Mouse (Mus musculus) ovary, postnatal 10 days (tissue): ENCODE data around the gene Arel1.

Experiments
- DNase-seq: peaks from one replicate; pipeline ENCODE4 v3.0.0; 2022; ENCODE audit warnings: low spot score

Arel1 gene

DNA sequence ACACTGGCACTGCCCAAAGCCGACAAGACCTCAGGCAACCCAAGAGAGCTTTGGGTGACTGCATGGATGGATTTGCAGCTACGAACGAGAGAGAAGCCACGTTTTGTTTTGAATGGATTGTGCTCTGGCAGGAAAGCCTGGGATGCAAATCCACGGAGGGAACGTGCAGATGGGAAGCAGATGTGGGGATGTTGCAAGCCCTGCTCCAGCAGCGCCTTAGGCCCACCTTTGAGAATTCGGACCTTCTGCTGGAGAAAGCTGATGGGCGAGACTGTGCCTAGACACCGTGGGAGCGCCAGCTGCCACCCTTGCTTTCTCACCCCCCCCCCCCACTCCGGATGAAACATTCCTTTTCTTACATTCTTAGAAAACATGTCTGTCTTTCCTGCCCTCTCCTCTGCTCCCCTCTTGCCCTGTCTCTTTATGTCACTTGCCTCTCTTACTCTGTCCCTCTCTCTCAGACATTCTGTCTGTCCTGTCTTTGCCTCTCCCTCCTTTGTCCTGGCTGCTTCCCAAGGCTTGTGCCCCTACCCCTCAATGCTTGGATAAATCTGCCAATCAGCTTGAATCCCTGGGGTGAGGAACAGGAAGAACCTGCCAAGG is 63.6 kb downstream of the Arel1 start:
- no peak for DNase-seq

- no peak for DNase-seq
Observed at GRCm38 (mm10) chr12:84904399-84904798, 66.3 kb downstream of the Arel1 start.

DNA sequence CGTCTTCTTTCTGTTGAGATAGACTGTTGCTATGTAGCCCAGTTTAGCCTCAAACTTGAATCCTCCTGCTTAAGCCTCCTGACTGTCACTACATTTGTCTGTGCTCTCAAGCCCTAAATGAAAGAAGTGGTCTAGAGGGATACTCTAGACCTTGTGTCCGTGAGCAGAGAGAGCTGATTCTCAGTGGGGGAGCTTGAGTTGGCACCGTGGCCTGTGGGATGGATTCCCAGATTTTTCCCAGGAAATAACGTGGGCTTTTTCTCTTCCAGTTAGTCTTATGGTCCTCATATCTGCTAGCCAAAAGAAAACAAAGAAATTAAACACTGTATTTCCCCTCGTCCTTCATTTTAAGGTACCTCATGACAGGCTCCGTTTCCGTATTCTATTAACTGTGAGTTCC is 70.4 kb downstream of the Arel1 start:
- DNase-seq: no peak

DNA sequence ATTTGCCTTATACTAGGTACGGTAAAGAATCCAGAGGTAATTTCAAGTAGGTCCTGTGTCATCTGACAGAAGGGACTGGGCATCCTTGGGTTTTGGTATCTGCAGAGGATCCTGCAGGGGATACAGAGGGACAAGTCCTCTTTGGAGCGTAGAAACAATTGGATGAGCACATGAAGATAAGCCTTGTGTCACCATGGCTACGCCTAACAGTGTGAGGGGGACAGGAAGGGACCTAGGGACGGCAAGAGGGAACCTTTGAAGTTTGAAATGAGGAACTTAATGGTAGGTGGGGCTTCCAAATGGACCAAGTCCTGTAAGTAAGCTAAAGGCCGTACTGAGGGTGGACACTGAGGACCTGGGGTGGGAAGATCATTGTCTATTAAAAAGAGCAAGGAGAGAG is 73.4 kb downstream of the Arel1 start:
- no peak for DNase-seq

DNA sequence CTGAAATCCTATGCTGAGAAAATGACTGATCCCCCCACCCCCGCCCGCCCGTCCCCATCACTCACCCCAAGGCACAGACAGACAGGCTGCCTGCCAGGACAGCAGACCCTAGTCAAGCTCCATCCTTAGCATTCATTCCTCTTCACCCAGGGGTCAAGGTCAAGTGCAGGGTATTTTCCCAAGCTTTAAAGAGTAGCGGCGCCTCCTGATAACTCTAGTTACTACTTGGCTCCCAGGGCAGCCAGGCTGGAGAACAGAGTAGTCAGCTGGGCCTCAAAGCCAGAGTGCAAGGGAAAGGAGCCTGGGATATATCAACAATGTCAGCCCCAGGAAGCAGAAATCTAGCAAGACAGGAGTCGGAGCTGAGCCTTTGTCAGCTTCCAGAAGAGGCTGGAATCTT is 74.5 kb downstream of the Arel1 start:
- DNase-seq: no peak

DNA sequence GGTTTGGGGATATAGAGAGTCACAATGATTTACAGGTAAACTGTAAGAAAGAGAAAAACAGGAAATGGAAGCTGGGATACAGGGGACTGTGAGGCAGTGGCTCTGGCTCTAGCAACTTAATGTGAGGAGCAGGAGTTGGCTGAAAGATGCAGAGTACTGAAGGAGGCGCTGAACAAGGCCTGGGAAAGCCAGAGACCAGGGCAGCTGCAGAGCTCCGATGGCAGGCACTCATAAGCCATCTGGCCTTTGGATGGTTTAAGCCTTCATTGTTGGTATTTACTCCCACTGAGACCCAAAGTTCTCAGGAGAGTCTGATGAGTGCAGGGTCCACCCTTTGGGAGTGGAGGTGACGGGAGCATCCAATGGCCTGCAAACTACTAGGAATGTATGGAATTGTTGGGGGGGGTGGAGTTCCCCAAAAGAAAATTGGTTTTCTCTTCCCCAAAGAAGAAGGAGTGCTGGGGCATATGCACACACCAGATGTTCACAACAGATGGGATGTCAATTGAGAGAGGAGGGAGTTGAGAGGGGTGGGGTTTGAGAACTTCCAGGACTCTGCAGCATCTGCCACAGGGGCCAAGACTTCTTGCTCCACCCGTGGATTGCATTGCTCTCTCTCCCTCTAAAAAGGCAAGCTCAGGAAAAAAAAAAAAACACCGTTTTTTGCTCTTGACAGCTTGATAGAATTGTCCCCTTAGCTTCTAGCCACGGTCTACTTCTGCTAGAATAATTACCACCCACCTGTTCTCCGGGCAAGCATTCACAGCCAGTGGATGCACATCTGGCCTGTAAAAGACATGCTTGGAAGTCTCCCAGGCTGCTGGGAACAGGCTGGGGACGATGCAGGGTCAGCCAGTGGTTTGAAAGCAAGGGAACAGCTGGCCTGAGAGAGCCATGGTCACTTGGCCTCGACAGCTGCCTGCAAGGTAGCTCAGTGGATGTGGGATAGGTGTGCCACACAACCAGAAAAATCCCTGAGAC is 76.8 kb downstream of the Arel1 start:
- no peak for DNase-seq

GRCm38 (mm10) chr12:84890289-84890688 is 80.4 kb downstream of the Arel1 start:
- DNase-seq: no peak

DNA sequence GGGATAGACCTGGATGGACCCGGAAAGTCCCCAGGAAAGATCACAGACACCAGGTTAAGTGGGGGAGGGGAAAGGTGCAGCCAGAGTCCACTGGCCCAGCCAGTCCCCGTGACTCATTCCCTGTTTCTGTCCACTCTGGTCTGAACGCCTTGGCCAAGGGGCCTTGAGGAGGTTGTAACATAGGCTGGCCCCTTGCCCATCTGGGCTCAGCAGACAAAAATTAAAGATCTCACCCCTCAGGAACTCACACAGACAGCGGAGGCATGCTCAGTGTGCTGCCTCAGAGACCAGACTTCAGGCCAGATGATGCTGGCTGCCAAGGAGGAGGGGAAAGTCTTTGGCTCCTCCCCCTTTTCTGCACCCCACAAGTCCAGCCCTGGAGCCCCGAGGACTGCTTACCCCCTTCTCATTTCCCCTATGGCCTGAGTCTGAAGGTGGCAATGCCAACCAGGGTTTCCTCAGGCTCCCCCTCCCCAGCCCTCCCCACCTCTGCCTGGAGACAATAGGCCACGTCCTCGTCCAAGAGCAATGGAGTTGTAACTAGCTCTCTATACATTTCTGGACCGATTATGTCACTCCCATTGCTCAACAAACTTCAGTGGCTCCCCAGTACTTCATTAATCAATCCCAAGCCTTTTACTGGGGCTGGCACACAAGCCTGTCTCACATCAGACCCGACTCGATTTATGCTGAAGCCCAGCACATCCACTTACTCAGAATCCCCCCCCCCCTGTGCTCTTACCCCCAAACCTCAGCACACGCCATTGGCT is 85.4 kb downstream of the Arel1 start:
- DNase-seq: no peak

DNA sequence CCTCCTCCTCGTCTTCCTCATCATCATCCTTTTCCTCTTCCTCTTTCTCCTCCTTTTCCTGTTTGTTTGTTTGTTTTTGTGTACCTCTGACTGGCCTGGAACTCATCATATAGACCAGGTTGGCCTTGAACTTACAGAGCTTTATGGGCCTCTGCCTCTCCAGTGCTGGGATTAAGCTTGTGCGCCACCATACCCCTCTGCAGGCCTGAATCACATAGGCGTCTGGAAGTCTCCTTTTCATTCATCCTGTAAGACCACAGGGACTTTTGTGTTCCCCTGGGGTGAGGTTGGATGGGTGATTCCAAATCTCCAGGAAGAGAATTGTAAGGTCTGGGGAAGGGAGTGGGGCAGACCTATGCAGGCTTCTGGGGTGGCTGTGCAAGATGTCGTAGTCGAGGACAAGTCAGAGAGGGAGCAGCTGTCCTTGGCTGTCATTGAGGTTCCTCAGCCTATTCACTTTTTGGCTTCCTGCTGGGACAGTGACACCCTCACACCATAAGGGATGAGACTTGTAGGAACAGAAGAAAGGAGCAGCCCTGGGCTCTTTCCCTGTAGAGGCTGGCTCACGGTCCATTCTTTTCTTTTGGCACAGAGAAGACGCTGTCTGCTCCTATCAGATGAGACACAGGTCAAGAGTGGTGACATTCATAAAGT is 86.2 kb downstream of the Arel1 start:
- DNase-seq: no peak

GRCm38 (mm10) chr12:84882796-84883195 is 87.9 kb downstream of the Arel1 start:
- DNase-seq: no peak

DNA sequence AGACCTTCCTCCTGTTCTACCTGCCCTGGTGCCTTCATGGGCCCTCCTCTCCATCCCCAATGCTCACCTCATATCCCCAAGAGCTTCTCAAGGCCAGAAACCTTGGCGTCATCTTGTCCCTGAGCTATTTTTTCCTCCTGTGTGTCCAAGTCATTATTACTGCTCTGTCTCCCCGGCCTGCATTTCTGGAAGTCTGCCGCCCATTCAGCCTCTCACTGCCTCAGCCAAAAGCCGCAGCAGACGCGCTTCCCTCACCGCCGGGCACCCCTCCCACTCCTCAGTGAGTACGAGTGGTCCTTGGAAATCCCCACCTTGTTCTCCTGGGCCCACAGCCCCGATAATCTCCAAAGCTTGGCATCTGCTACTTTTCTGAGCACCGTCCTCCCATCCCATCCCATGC is 90.6 kb downstream of the Arel1 start:
- DNase-seq: no peak

GRCm38 (mm10) chr12:84876481-84877121 is 94.1 kb downstream of the Arel1 start, which contains the start of gene Ltbp2:
Gene Ltbp2, minus strand, starts transcription at chr12:84876532.
- peak; percentile 73 for DNase-seq

DNA sequence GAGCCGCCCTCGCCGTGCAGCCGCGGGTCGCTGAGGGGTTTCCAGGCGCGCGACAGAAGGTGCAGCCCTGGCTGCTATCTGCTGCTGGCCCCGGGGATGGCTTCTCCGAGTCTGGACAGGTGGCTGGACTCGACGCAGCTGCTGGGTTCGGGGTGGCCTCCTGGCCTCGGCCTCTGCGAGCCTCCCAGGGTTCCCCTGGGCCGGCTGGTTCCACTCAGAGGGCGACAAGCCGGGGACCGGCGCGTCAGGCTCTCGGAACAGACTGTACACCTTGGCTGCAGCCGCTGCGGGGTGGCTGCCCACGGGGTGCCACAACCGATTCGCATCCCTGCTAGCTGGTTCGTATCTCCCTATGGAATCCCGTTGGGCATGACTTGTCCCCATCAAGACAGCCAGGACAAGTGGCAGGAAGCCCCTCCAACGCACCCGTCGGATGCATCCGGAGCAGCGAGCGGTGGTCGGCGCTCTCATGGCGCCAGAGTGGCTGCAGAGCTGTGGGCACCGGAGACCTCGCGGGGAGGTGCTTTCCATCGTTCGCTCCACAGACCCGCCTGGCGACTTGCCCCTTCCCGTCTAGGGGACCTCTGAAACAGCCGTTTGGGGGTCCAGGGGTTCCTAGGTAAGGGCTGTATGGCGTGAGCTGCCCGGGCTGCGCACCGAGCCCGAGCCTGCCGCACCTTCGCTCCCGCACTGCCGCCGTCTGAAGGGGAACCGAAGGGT is 94.8 kb downstream of the Arel1 start:
- no peak for DNase-seq

DNA sequence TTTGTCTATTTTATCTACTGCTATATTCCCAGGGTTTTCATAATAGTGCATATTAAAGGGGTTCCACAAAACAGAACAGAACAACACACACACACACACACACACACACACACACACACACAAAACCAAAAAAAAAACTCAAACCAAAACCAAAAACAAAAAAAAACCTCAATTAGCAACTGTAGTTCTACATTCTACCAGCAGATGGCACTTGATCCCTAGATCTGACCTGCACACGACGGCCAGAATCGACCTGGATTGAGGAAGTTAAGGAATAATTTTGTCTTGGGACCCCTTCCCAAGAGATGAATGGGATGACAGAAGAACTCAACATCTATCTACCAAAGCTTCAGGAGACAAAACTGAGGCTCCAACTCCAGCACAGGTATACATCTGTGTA is 97.3 kb downstream of the Arel1 start:
- DNase-seq: no peak

- no peak for DNase-seq
Observed at GRCm38 (mm10) chr12:84872310-84872709, 98.4 kb downstream of the Arel1 start.
